Mouse (Mus musculus) spleen, postnatal 36 days (tissue): ENCODE data around the gene Tbx18.

Experiments
- DNase-seq, 2 experiments: peaks; one replicate each; pipeline ENCODE4 v3.0.0; 2022; ENCODE audit warnings: low spot score in 2 of 2, mixed read lengths in 1 of 2

The Tbx18 gene

GRCm38 (mm10) chr9:87710360-87710759 lies 20.7 kb downstream of the Tbx18 start:
- DNase-seq = no peak

GRCm38 (mm10) chr9:87708151-87708550 lies 22.9 kb downstream of the Tbx18 start:
- no peak for DNase-seq

- DNase-seq = no peak
These were observed 28.8 kb downstream of the Tbx18 start for GRCm38 (mm10) chr9:87702267-87702666.

- no peak for DNase-seq
These were observed 44.1 kb downstream of the Tbx18 start for GRCm38 (mm10) chr9:87686981-87687380.

- no peak for DNase-seq
These were observed 48.8 kb downstream of the Tbx18 start for GRCm38 (mm10) chr9:87682247-87682646.
